Mouse (Mus musculus) embryo, embryonic 9.5 days (tissue): ENCODE results near the gene Atp23.
"Not testable (repeated sequence)": the region's sequence is repeated elsewhere in the genome, so short reads cannot be mapped to it uniquely, and the experiment has no call there.

Source experiments
- DNase-seq: peaks from one replicate; pipeline ENCODE4 v3.0.0-alpha.2; 2017; ENCODE audit errors: extremely low spot score

Gene Atp23

GRCm38 (mm10) chr10:126826216-126826615 is 74.9 kb downstream of the Atp23 start:
- DNase-seq: not testable (repeated sequence)

DNA sequence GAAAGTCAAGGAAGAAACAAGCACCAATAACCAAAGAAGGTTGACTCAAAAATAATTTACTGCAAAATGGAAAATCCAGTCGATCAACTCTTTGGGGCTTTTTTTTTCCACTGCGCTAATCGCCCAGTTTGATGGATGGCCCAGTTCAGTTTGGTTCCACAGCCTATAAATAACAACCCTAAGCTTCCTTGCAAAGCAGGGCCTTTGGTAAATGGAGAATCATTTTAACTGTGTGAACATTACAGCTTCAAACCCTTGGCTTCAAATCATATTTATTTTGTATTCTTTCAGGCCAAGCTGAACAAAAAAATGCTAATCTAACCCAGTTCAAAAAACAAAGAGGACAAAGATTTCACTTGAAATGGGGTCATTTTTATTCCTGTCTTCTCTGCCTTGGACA is 78.7 kb downstream of the Atp23 start:
- no peak for DNase-seq
